Comparison of ENCODE assay signal across 14 mouse cellular contexts in the genomic region with DNA sequence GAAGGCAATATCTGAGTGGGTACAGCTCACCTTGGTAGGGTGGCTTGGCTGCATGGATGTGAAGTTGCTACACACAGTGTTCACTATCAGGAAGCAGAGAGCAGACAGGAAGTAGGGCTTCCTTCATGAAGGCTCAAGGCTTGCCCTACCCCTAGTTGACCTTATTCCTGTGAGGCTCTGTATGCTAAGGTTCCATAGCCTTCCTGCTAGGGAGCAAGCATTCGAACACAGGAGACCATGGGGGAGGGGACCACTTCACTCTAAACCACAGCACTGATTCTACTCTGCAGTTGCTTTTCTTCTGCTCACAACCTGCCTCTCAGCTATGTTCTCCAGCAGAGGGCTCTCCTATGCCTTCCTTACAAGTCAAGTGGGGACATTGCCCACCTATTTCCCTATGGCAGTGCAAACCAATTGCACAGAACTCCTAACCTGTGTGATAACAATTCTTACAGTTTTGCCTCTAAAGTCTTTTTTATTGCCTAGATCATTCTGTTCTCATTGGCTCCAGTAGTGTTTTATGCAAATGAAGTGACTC.
DNase-seq lines count a peak whose midpoint lies in the region; ATAC-seq and TF ChIP-seq lines count a peak whose summit lies in the region.
"Had no signal": no experiment of that assay in that cellular context is flagged by ENCODE, and none has a peak within 500 bp of the region (broad histone marks: within the 10 kb centered on the region; RNA-seq: fewer than 3 reads in every experiment).

No protein-coding gene starts in this region.

- H3K9ac ChIP-seq in kidney, postnatal 0 days (ENCODE audit: low read depth, low read length): no peak overlapping the region
- no peak overlapping the region for H3K9ac ChIP-seq in midbrain, embryonic 11.5 days (ENCODE audit: low read length)
- no peak overlapping the region for H3K9ac ChIP-seq in midbrain, embryonic 15.5 days
- H3K9ac ChIP-seq: embryonic facial prominence, embryonic 13.5 days; limb, embryonic 12.5 days; liver, embryonic 14.5 days had no signal

- TF ChIP-seq POLR2A in brain, embryonic 14.5 days (IDR thresholded peaks at IDR 0.05; ENCODE audit: borderline replicate concordance, extremely low read depth, insufficient read depth, insufficient read length, poor library complexity, severe bottlenecking): no peak

- no peaks in the 10 kb centered on the region for H3K9me3 ChIP-seq in kidney, postnatal 0 days (replicated peaks; ENCODE audit: low read length)
- no peaks in the 10 kb centered on the region for H3K9me3 ChIP-seq in midbrain, embryonic 11.5 days (ENCODE audit: control insufficient read depth, low read length)
- H3K9me3 ChIP-seq in midbrain, embryonic 15.5 days: no peaks in the 10 kb centered on the region
- H3K9me3 ChIP-seq: embryonic facial prominence, embryonic 13.5 days; limb, embryonic 12.5 days had no signal

- H3K4me3 ChIP-seq in kidney, postnatal 0 days (replicated peaks; ENCODE audit: low read depth, low read length): no peak overlapping the region
- H3K4me3 ChIP-seq in midbrain, embryonic 11.5 days (ENCODE audit: low read depth, low read length): no peak overlapping the region
- H3K4me3 ChIP-seq in midbrain, embryonic 15.5 days: no peak overlapping the region
- H3K4me3 ChIP-seq: embryonic facial prominence, embryonic 13.5 days; limb, embryonic 12.5 days had no signal

- no peaks in the 10 kb centered on the region for H3K27me3 ChIP-seq in kidney, postnatal 0 days (ENCODE audit: insufficient read depth, low read length)
- H3K27me3 ChIP-seq in midbrain, embryonic 11.5 days (ENCODE audit: control insufficient read depth, insufficient read depth, low read length): no peaks in the 10 kb centered on the region
- no peaks in the 10 kb centered on the region for H3K27me3 ChIP-seq in midbrain, embryonic 15.5 days (replicated peaks)
- H3K27me3 ChIP-seq: embryonic facial prominence, embryonic 13.5 days; limb, embryonic 12.5 days had no signal

- no peaks in the 10 kb centered on the region for H3K4me1 ChIP-seq in kidney, postnatal 0 days (replicated peaks; ENCODE audit: insufficient read depth, low read length)
- no peaks in the 10 kb centered on the region for H3K4me1 ChIP-seq in midbrain, embryonic 11.5 days (ENCODE audit: control insufficient read depth, insufficient read depth, low read length)
- H3K4me1 ChIP-seq in midbrain, embryonic 15.5 days: no peaks in the 10 kb centered on the region; the same call in 1 of the 2 replicates
- H3K4me1 ChIP-seq: embryonic facial prominence, embryonic 13.5 days; limb, embryonic 12.5 days had no signal

- ATAC-seq in kidney, postnatal 0 days (replicated peaks; ENCODE audit: low FRiP score, low read depth): no peak
- no peak for ATAC-seq in midbrain, embryonic 11.5 days (ENCODE audit: low FRiP score)
- no peak for ATAC-seq in midbrain, embryonic 15.5 days (replicated peaks)
- ATAC-seq in granulocyte monocyte progenitor cell, adult 5-6 weeks (replicated peaks; ENCODE audit: poor library complexity, severe bottlenecking): 0 out of 2 replicates have a peak, but pooled peaks have one; percentile 20
- ATAC-seq: CD4-positive, CD25-positive, alpha-beta regulatory T cell, adult 4 months had no signal

- H3K36me3 ChIP-seq in kidney, postnatal 0 days (ENCODE audit: insufficient read depth, low read length): no peaks in the 10 kb centered on the region
- no peaks in the 10 kb centered on the region for H3K36me3 ChIP-seq in midbrain, embryonic 11.5 days (ENCODE audit: control insufficient read depth, insufficient read depth, low read length)
- H3K36me3 ChIP-seq in midbrain, embryonic 15.5 days (replicated peaks): no peaks in the 10 kb centered on the region
- H3K36me3 ChIP-seq: embryonic facial prominence, embryonic 13.5 days; limb, embryonic 12.5 days had no signal

- H3K27ac ChIP-seq in kidney, postnatal 0 days: no peak overlapping the region
- H3K27ac ChIP-seq in midbrain, embryonic 11.5 days (ENCODE audit: low read depth, low read length): no peak overlapping the region
- no peak overlapping the region for H3K27ac ChIP-seq in midbrain, embryonic 15.5 days
- H3K27ac ChIP-seq: embryonic facial prominence, embryonic 13.5 days; limb, embryonic 12.5 days; liver, embryonic 14.5 days had no signal

- peak; percentile 48; the same call in 1 of the 2 replicates for TF ChIP-seq CTCF in kidney, postnatal 0 days (IDR thresholded peaks at IDR 0.05; ENCODE audit: low read depth)
- TF ChIP-seq CTCF in brain, embryonic 14.5 days (IDR thresholded peaks at IDR 0.05; ENCODE audit: borderline replicate concordance, extremely low read depth, insufficient read depth, insufficient read length): peak; percentile 27; the same call in 1 of the 2 replicates

- H3K4me2 ChIP-seq in kidney, postnatal 0 days (ENCODE audit: low read length): no peak overlapping the region
- H3K4me2 ChIP-seq in midbrain, embryonic 11.5 days: no peak overlapping the region
- H3K4me2 ChIP-seq in midbrain, embryonic 15.5 days: no peak overlapping the region
- H3K4me2 ChIP-seq: embryonic facial prominence, embryonic 13.5 days; limb, embryonic 12.5 days had no signal

- DNase-seq in kidney, postnatal 0 days (ENCODE audit: low spot score): no peak
- no peak for DNase-seq in kidney, postnatal 14 days
- DNase-seq in midbrain, embryonic 11.5 days (ENCODE audit: low spot score, missing footprints): peak; percentile 83
- peak; percentile 46 for DNase-seq in brain, embryonic 14.5 days (ENCODE audit: low read depth)
- DNase-seq in urinary bladder, adult 18-20 months (ENCODE audit: low spot score in 2 of 2): no peak
- DNase-seq: cerebellum, postnatal 10 days; kidney, adult 9 months; thymus, postnatal 36 days had no signal

- WGBS in kidney, postnatal 0 days: 36% methylated on average over 1 of the region's 1 CpGs
- 27% methylated on average over 1 of the region's 1 CpGs for WGBS in midbrain, embryonic 11.5 days
- 42% methylated on average over 1 of the region's 1 CpGs for WGBS in midbrain, embryonic 15.5 days

Comparison
In these comparisons a context has a peak if more than half of its experiments do, and no peak if none do; other contexts are left out.
1. DNase-seq: peak in midbrain, embryonic 11.5 days (single experiment) and brain, embryonic 14.5 days (single experiment); none in kidney, postnatal 0 days (single experiment), kidney, postnatal 14 days (single experiment) and urinary bladder, adult 18-20 months (0 of 2).